Mouse (Mus musculus): ENCODE measurements around the gene Lamc1. TPM values are rescaled to one million over a fixed set of nuclear protein-coding genes. Genes with fewer than 3 reads are reported as not detected.

Gene Lamc1
- total RNA-seq, 2 experiments from 2014 or later: 54.5 to 66.2 TPM

- DNase-seq (ENCODE audit: low spot score in 2 of 2): no peak
Observed at GRCm38 (mm10) chr1:153202195-153202594, 130.4 kb downstream of the Lamc1 start.

DNA sequence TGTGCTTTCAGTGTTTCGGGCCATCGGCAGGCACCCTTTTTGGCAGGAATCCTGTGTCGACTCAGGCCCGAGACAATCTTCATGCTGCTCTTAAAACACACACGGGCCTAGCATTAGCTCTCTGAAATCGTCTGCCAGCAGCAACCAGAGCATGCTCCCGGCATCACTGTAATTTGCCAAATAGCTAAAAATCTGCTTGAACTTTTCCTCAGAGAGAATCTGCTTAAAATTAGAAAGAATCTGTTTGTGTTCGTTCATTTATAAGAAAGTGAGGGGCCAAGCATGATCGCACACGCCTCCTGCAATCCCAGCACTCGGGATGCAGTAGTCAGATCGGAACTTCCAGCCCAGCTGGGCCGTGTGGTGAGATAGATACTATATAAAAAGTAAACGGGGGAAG, 131.1 kb downstream of the Lamc1 start:
- DNase-seq (ENCODE audit: low spot score in 2 of 2): no peak

DNA sequence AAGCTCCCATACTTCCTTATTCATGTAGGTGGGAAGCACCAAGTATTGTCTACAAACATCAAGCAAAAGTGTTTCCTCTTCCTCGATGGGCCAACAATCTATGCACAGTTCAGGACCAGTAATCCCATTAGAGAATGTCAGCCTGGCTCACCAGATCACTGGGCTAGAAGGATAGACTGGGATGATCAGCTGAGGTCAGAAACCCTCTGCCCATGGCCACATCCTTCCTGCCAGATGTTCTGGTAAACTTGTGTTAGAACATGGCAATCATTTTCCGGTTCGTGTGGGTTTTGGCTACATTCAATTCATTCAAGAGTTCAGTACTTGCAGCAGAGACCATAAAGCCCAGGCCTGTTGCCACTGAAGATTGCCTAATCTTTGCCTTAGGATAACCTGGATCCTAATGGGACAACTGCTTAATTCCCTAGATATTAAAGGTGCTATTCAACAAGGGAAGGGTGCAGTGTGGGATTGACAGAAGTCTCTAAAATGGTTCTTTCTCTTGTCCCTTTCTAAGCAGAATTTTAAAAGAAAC, 135.2 kb downstream of the Lamc1 start:
- DNase-seq (ENCODE audit: low spot score in 2 of 2): no peak

DNA sequence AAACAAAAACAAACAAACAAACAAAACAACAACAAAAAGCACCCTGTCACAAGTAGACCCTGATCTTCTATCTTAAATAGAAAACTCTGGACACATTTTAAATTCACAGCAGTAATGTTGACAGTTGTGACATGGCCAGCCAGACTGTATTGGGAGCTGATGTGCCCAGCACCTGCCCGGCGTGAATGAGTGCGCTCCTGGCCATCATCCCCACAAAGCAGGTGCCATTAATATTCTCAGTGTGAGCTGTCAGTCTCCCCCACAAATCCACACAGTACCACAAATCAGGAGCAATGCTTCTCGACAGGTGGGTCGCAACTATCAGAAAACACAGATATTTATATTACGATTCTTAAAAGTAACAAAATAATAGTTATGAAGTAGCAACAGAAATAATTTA, 139.6 kb downstream of the Lamc1 start:
- no peak for DNase-seq (ENCODE audit: low spot score in 2 of 2)

DNA sequence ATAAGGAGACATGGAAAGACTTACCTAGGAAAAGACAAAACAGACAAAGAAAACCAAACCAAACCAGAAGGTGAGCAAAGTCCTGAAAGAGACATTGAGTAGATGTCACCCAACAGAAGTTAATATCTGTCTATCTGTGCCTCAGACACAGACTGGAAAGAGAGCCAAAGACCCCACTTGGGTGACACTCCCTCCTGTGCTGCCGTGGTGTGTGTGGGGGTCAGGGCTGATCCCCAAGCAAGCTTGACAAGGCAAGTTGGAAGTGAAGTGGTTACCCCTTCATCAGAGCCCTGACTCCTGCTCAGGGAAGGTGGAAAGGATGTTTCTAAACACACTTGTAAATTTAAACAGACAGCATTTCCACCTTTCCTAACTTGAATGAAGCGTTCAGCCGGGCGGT, 140.2 kb downstream of the Lamc1 start:
- no peak for DNase-seq (ENCODE audit: low spot score in 2 of 2)

DNA sequence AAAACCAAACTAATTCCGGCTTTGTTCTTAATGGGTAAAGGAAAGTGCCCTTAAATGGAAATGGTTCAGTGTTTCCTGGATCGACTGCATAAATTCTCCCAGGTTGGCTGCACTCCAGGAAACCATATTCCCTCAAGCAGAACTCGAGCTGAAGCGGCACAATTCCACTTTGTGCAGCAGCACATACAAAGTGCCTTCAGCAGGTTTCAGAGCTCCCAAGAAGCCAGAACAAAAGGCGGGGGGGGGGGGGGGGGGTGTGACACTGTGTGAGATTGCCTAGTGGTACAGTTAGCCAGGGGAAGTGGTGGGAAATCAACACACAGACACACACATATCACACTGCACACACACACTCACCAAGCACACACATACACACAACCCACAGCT, 140.7 kb downstream of the Lamc1 start:
- peak in 1 of 2 experiments; percentile 31 for DNase-seq (ENCODE audit: low spot score in 2 of 2)

DNA sequence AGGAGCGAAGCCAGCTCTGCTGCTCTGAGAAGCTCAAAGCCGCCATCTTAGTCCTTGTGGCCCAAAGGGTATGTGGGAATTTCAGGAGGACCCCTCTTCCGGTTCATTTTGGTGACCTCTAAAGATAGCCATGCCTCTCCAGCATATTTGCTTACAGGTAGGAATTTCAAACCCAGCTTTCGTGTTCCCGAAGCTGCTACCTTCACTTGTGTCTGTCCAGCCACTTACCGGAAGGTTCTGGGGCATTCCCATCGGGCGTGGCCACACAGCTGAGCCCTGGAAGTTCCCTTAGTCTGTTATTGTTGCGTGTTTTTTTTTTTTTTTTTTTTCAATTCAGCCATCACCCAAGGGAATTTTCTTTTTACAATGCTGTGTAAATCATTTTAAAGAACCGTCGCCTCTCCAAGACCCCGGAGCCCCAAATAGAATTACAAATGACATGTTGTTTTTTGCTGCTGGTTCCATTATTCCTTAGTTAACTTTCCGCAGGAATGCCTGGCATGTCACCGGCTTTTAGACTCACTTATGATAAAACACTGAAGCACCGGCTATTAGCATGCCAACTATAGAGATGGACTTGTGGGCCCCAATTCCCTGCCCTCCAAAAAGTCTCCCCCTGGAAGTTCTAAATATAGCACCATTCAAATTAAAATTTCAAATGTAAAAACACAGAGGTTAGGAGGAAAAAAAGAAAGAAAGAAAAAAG, 141.2 kb downstream of the Lamc1 start:
- no peak for DNase-seq (ENCODE audit: low spot score in 2 of 2)

DNA sequence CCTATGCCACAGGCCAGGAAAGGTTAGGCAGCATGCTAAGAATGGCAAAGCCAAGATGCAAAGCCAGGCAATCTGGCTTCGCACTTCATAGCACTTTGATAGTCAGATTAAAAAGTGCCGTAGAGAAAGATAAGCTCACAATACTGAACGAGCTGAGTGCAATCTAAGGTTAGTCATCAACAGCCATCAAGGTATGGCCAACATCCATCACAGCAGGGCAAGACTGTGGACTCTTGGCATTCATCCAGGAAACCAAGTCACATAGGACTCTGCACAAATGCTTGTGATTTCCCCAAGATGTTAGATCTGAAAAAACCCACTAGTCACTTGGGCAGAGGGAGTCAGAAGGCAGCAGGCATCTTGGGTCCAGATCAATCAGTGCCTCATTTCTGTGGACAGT, 144.5 kb downstream of the Lamc1 start:
- DNase-seq (ENCODE audit: low spot score in 2 of 2): no peak

DNA sequence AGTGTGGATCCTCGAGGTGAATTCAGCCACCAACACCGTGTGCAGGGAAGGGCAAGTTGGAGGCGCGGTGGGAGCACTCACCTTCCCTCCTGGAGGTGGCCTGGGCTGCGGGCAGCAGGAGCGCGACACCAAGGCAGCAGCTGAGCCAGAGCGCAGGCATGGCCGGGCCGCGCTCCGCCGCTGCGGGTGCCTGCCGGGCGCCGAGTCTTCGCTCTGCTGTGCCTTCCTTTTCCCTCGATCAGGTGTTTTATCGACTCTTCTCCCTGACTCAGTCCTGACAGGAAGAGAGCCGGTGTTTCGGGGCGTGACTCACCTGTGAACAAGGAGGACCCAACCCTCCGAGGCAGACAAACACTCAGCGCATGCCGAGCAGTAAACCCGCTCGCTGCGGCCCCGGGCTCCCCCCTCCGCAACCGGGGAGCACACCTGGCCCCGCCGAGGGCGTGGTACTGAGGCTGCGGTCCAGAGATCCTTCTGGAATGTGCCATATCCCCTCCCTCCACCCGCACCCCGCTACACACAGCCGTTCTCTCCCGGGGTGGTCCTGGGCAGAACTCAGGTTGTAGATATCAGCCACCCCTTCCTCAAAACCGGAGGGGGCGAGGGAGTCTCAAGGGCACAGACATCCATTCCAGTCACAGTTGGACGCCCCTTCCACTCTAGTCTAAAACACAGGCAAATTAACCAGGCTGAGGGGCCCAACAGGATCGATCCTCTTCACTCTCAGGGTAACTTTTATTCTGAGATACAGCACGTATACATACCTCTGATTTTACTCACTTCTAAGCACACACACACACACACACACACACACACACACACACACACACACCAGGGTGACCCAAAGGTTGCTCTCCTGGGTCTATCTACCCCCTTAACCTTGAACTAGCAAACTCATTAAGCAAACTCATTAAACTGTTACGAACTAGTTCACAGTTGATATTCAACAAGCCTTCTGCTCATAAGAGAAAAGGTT, 146.5 kb downstream of the Lamc1 start, which contains the start of gene Lamc2:
Gene Lamc2 (minus strand): TSS at position 620 of the 976 bp plus-strand sequence.
- DNase-seq (ENCODE audit: low spot score in 2 of 2): peak; percentile 15 to 29

DNA sequence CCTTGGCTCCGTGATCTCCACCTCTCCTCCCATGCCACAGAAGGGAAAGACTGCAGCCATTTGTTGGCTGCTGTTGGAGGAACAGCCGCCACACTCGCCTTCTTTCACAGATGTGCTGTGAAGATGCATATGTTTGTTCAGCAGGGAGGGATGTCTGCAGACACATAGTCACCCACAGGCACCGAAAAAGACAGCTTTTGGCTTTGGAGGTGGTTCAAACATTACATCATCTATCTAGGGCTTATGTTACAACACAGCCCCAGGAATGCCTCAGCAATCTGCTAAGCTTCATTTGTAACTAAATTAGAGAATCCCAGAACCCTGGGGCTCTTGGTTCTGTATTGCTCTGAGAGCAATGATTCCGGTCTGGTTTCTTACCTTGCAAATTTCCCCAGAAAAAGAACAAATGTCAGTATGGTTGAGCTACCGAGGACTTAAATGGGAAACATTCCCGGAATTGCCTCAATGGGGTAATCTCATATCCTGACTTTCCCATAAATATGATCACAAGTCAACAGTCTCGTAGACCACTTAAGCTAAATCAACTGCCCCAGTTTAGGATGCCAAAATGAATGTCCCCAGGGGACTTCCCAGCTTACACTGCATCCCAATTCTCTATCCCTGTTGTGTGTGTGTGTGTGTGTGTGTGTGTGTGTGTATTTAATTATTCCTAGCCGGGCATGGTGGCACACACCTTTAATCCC, 151.8 kb downstream of the Lamc1 start:
- DNase-seq (ENCODE audit: low spot score in 2 of 2): no peak

DNA sequence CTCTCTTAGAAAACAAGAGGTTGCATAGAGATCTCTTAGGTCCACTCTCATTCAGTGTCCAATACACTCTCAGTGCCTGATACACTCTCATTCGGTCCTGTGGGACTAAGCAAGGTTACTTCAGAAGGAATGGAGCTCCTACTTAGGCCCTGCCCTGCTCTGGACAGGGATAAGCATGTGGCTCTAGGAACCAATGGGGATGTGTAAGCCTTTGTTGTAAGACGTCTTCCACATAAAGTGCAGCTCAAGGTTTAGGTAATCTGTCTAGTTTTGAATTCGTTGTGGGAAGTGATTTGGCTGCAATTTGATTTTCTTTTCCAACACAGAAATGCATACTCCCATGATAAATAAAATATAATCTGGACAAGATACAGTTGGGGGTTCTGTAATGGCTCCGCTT, 152.4 kb downstream of the Lamc1 start:
- no peak for DNase-seq (ENCODE audit: low spot score in 2 of 2)

GRCm38 (mm10) chr1:153174801-153175200, 157.8 kb downstream of the Lamc1 start:
- peak; percentile 71 to 73 for DNase-seq (ENCODE audit: low spot score in 2 of 2)

DNA sequence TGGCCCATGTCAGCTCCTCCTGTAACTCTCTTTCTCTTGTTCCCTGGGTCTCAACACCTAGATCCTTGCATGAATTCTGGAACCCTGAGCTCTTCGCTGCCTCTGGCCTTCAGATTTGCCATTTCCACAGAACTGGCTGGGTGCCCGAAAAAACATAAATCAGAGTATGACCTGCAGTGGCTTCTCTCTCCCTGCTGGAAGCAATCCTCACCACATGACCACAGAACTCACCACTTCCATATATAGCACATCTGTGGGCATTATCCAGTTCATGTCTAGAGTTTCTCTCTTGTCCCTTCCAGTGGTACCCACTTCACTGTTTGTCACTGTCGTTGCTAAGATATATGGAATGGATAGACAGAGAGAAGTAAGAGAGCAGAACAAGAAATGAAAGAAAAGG, 159.3 kb downstream of the Lamc1 start:
- peak; percentile 64 to 71 for DNase-seq (ENCODE audit: low spot score in 2 of 2)

GRCm38 (mm10) chr1:153172291-153172731, 160.3 kb downstream of the Lamc1 start:
- DNase-seq (ENCODE audit: low spot score in 2 of 2): no peak

GRCm38 (mm10) chr1:153171011-153171410, 161.6 kb downstream of the Lamc1 start:
- no peak for DNase-seq (ENCODE audit: low spot score in 2 of 2)

Other genes starting within 250 kb of the Lamc1 start
- gene Lamc2, start 146.3 kb downstream of the Lamc1 start, total RNA-seq (2021): 1 to 10 TPM in 1 of 2 experiments, under 1 TPM in 1; 0.66 to 1.8 TPM
- under 1 TPM; 0.13 to 0.38 TPM for gene Shcbp1l, start 92.4 kb upstream of the Lamc1 start, total RNA-seq (2021)
- 100 to 1,000 TPM in 1 of 2 experiments, 10 to 100 TPM in 1; 90.3 to 110 TPM for gene Dhx9, start 154.9 kb upstream of the Lamc1 start, total RNA-seq (2021)
- gene Npl, start 217.3 kb upstream of the Lamc1 start, total RNA-seq (2021): 1 to 10 TPM; 4.2 to 5.0 TPM

Measured in adrenal gland, adult 18-20 months (tissue).